In genomic region chr5:65091184-65091858, GRCm38 (mm10) we compare ENCODE assay signal across 1 mouse cellular context.
TF ChIP-seq lines count a peak whose summit lies in the region.

No protein-coding gene starts in this region.

TF ChIP-seq in MEL, 35 proteins besides CTCF, POLR2A, EP300 and RAD21 (continued from another document):
- peak; percentile 89 for TF ChIP-seq MYC (IDR thresholded peaks at IDR 0.05; ENCODE audit: low read depth, low read length)
- peak; percentile 90 for TF ChIP-seq SIN3A (IDR thresholded peaks at IDR 0.05; ENCODE audit: low read length)
- TF ChIP-seq E2F4 (IDR thresholded peaks at IDR 0.05; ENCODE audit: borderline replicate concordance, low read depth, low read length): 0 out of 2 replicates have a peak, but pooled peaks have one; percentile 32
- no peak for TF ChIP-seq POLR2AphosphoS5 (IDR thresholded peaks at IDR 0.05; ENCODE audit: borderline replicate concordance, low read depth, low read length)
- no peak for TF ChIP-seq NRF1 (IDR thresholded peaks at IDR 0.05; ENCODE audit: insufficient read depth, low read depth, low read length, poor library complexity, severe bottlenecking)
- no peak for TF ChIP-seq USF2 (IDR thresholded peaks at IDR 0.05; ENCODE audit: borderline replicate concordance in 1 of 2, insufficient read depth in 1 of 2, low read depth in 1 of 2, low read length in 2 of 2)
- no peak for TF ChIP-seq UBTF (IDR thresholded peaks at IDR 0.05; ENCODE audit: borderline replicate concordance, insufficient read depth, low read depth, low read length)
- TF ChIP-seq SMC3 (IDR thresholded peaks at IDR 0.05; ENCODE audit: low read depth, low read length): no peak
- TF ChIP-seq ZC3H11A (IDR thresholded peaks at IDR 0.05; ENCODE audit: low read depth, low read length): no peak
- TF ChIP-seq USF1 (IDR thresholded peaks at IDR 0.05; ENCODE audit: low read depth, low read length): peak; percentile 59
- 0 out of 2 replicates have a peak, but pooled peaks have one; percentile 40 for TF ChIP-seq ZMIZ1 (IDR thresholded peaks at IDR 0.05; ENCODE audit: low read depth, low read length)
- peak; percentile 73 for TF ChIP-seq GATA1 (IDR thresholded peaks at IDR 0.05; ENCODE audit: low read depth, low read length)
- peak; percentile 69 for TF ChIP-seq NELFE (IDR thresholded peaks at IDR 0.05; ENCODE audit: low read depth, low read length)
- TF ChIP-seq MAX (IDR thresholded peaks at IDR 0.05; ENCODE audit: low read length): peak; percentile 76
- TF ChIP-seq ZKSCAN1 (IDR thresholded peaks at IDR 0.05; ENCODE audit: low read depth, low read length): peak; percentile 51; the same call in 1 of the 2 replicates
- peak; percentile 48; the same call in 1 of the 2 replicates for TF ChIP-seq BHLHE40 (IDR thresholded peaks at IDR 0.05; ENCODE audit: borderline replicate concordance, low read depth, low read length)
- TF ChIP-seq KAT2A (conservative IDR thresholded peaks at IDR 0.05; ENCODE audit: low read depth, low read length): peak; percentile 29; the same call in 1 of the 2 replicates
